Mouse (Mus musculus): ENCODE measurements around the gene Helt. TPM values are rescaled to one million over a fixed set of nuclear protein-coding genes. Genes with fewer than 3 reads are reported as not detected.

The Helt gene
- polyA plus RNA-seq (2012; rRNA removed): 8.4 and 19.2 TPM in 2 replicates

GRCm38 (mm10) chr8:46294181-46294892, at the start of gene Helt:
Gene Helt (minus strand): TSS chr8:46294671.

Other genes with a start within 250 kb of the Helt start
- gene Cfap97, start 142.9 kb downstream of the Helt start, polyA plus RNA-seq (2012; rRNA removed): 8.1 and 16.2 TPM in 2 replicates
- 11.4 and 23.1 TPM in 2 replicates for gene Snx25, start 142.5 kb downstream of the Helt start, polyA plus RNA-seq (2012; rRNA removed)
- gene Slc25a4, start 83.4 kb downstream of the Helt start, polyA plus RNA-seq (2012; rRNA removed): 405 and 436 TPM in 2 replicates
- 6.9 and 10.2 TPM in 2 replicates for gene Acsl1, start 176.4 kb upstream of the Helt start, polyA plus RNA-seq (2012; rRNA removed)